Mouse (Mus musculus): ENCODE measurements around the gene Cyp39a1. TPM values are rescaled to one million over a fixed set of nuclear protein-coding genes. Genes with fewer than 3 reads are reported as not detected.

Cyp39a1 gene
- polyA plus RNA-seq, 1 experiment from 2014 or later = 17.7 TPM

Other genes with a start within 250 kb of the Cyp39a1 start
- 0.20 TPM in 1 of 2 replicates, not detected in the other for gene Mep1a, start 164.6 kb upstream of the Cyp39a1 start, polyA plus RNA-seq (2014; fragmentation: Nextera tagmentation; extraction: Ambion mirVana)
- gene Ankrd66, start 123.8 kb upstream of the Cyp39a1 start, polyA plus RNA-seq (2014; fragmentation: Nextera tagmentation; extraction: Ambion mirVana) = 0.19 TPM in 1 of 2 replicates, not detected in the other
- 8.4 and 10.9 TPM in 2 replicates for gene Pla2g7, start 99.3 kb upstream of the Cyp39a1 start, polyA plus RNA-seq (2014; fragmentation: Nextera tagmentation; extraction: Ambion mirVana)
- gene Tdrd6, start 37.1 kb upstream of the Cyp39a1 start, polyA plus RNA-seq (2014; fragmentation: Nextera tagmentation; extraction: Ambion mirVana) = not detected in 2 replicates
- 17.9 and 19.1 TPM in 2 replicates for gene Slc25a27, start 211 bp upstream of the Cyp39a1 start, polyA plus RNA-seq (2014; fragmentation: Nextera tagmentation; extraction: Ambion mirVana)
- gene Rcan2, start 133.9 kb downstream of the Cyp39a1 start, polyA plus RNA-seq (2014; fragmentation: Nextera tagmentation; extraction: Ambion mirVana) = 10.1 and 11.0 TPM in 2 replicates